Comparison of ENCODE assay signal across 19 mouse cellular contexts in genomic region chr12:38824405-38824804, GRCm38 (mm10). TPM values are rescaled to one million over a fixed set of nuclear protein-coding genes. Genes with fewer than 3 reads are reported as not detected.
A peak's percentile ranks its signal among the peaks of the same experiment; 100 is the strongest.
DNase-seq lines count a peak whose midpoint lies in the region; ATAC-seq and TF ChIP-seq lines count a peak whose summit lies in the region.
"Had no signal": no experiment of that assay in that cellular context is flagged by ENCODE, and none has a peak within 500 bp of the region (broad histone marks: within the 10 kb centered on the region; RNA-seq: fewer than 3 reads in every experiment).

No protein-coding gene starts in this region.

- intact Hi-C loops in left cerebral cortex, adult 2 months (cut with DNase I): no loop called here

- no peak overlapping the region for H3K27ac ChIP-seq in hindbrain, postnatal 0 days
- no peak overlapping the region for H3K27ac ChIP-seq in left cerebral cortex, adult 2 months
- H3K27ac ChIP-seq: embryonic facial prominence, embryonic 10.5 days; midbrain, embryonic 13.5 days had no signal

- H3K27me3 ChIP-seq in hindbrain, postnatal 0 days (ENCODE audit: insufficient read depth, low read length): no peaks in the 10 kb centered on the region
- H3K27me3 ChIP-seq: midbrain, embryonic 13.5 days had no signal

- TF ChIP-seq POLR2A in brain, embryonic 14.5 days (IDR thresholded peaks at IDR 0.05; ENCODE audit: borderline replicate concordance, extremely low read depth, insufficient read depth, insufficient read length, poor library complexity, severe bottlenecking): no peak

- H3K4me2 ChIP-seq in hindbrain, postnatal 0 days (ENCODE audit: low read depth, low read length): 0 out of 2 replicates have a peak overlapping the region, but pooled peaks have one; percentile 21
- H3K4me2 ChIP-seq: midbrain, embryonic 13.5 days had no signal

- 59% methylated on average over 10 of the region's 10 CpGs for WGBS in hindbrain, postnatal 0 days

- no peaks in the 10 kb centered on the region for H3K36me3 ChIP-seq in hindbrain, postnatal 0 days (ENCODE audit: insufficient read depth, low read length)
- H3K36me3 ChIP-seq: embryonic facial prominence, embryonic 10.5 days; midbrain, embryonic 13.5 days had no signal

- DNase-seq in layer of hippocampus, adult 11-12 months (ENCODE audit: low spot score): peak; percentile 33
- no peak for DNase-seq in layer of hippocampus, postnatal 10 days (ENCODE audit: low spot score in 2 of 2)
- peak; percentile 55 for DNase-seq in brain, embryonic 14.5 days (ENCODE audit: low read depth)
- DNase-seq in cerebellum, adult 18-20 months: peak; percentile 60 to 64
- DNase-seq in hindbrain, postnatal 0 days (ENCODE audit: low spot score): peak; percentile 4
- DNase-seq in left cerebral cortex, adult 2 months (ENCODE audit: extremely low spot score in 1 of 2, low spot score in 2 of 2): no peak
- no peak for DNase-seq in lung, postnatal 14 days
- no peak for DNase-seq in adrenal gland, adult 8-10 months
- DNase-seq: adrenal gland, postnatal 36 days; heart, adult 11 months; kidney, adult 8-10 months; kidney, postnatal 4 days; liver; lung, adult 18-20 months had no signal

- H3K9me3 ChIP-seq in hindbrain, postnatal 0 days (ENCODE audit: low read length): no peaks in the 10 kb centered on the region
- H3K9me3 ChIP-seq: embryonic facial prominence, embryonic 10.5 days; midbrain, embryonic 13.5 days had no signal

- ATAC-seq in hindbrain, postnatal 0 days: 0 out of 2 replicates have a peak, but pooled peaks have one; percentile 15
- ATAC-seq: CD4-positive, CD25-positive, alpha-beta regulatory T cell, adult 4 months; midbrain, embryonic 13.5 days had no signal

- H3K9ac ChIP-seq in hindbrain, postnatal 0 days (replicated peaks; ENCODE audit: low read length): no peak overlapping the region
- H3K9ac ChIP-seq: midbrain, embryonic 13.5 days had no signal

- no peak for TF ChIP-seq CTCF in brain, embryonic 14.5 days (IDR thresholded peaks at IDR 0.05; ENCODE audit: borderline replicate concordance, extremely low read depth, insufficient read depth, insufficient read length)
- no peak for TF ChIP-seq CTCF in hindbrain, postnatal 0 days (IDR thresholded peaks at IDR 0.05; ENCODE audit: low read depth)
- TF ChIP-seq CTCF in left cerebral cortex, adult 2 months (IDR thresholded peaks at IDR 0.05): no peak

- no peaks in the 10 kb centered on the region for H3K4me1 ChIP-seq in hindbrain, postnatal 0 days (ENCODE audit: insufficient read depth, low read length)
- H3K4me1 ChIP-seq: embryonic facial prominence, embryonic 10.5 days; midbrain, embryonic 13.5 days had no signal

- no peak overlapping the region for H3K4me3 ChIP-seq in hindbrain, postnatal 0 days (ENCODE audit: low read length)
- no peak overlapping the region for H3K4me3 ChIP-seq in left cerebral cortex, adult 2 months
- H3K4me3 ChIP-seq: embryonic facial prominence, embryonic 10.5 days; erythroblast, embryonic 14.5 days; midbrain, embryonic 13.5 days had no signal

RNA-seq across cellular contexts. Expression of gene Etv1, which starts 45.2 kb away (rescaled TPM):
- total RNA-seq in layer of hippocampus, postnatal 10 days (2021): 10 to 100 TPM; 72.6 to 74.9 TPM
- 12.5 and 18.8 TPM in 2 replicates for polyA plus RNA-seq in brain, embryonic 14.5 days (2012; rRNA removed)
- total RNA-seq in hindbrain, postnatal 0 days (2014; rRNA removed): 19.0 and 19.3 TPM in 2 replicates
- 24.5 and 27.1 TPM in 2 replicates for polyA plus RNA-seq in hindbrain, postnatal 0 days (2015; fragmentation: Nextera tagmentation; extraction: Ambion mirVana)
- total RNA-seq in left cerebral cortex, adult 2 months (2021): 10 to 100 TPM; 59.2 to 64.6 TPM
- 10 to 100 TPM; 66.0 to 91.2 (median 76.2) TPM for total RNA-seq in adrenal gland, adult 8-10 months (2022)
- total RNA-seq: MEL had no signal
- polyA plus RNA-seq: erythroblast, embryonic 14.5 days had no signal

Comparison
In these comparisons a context has a peak if more than half of its experiments do, and no peak if none do; other contexts are left out.
1. DNase-seq: peak in layer of hippocampus, adult 11-12 months (single experiment), brain, embryonic 14.5 days (single experiment), cerebellum, adult 18-20 months (2 of 2) and hindbrain, postnatal 0 days (single experiment); none in layer of hippocampus, postnatal 10 days (0 of 2), left cerebral cortex, adult 2 months (0 of 2), lung, postnatal 14 days (single experiment) and adrenal gland, adult 8-10 months (single experiment).